Mouse (Mus musculus): ENCODE measurements around the gene Cdk14. TPM values are rescaled to one million over a fixed set of nuclear protein-coding genes. Genes with fewer than 3 reads are reported as not detected.
"Not testable (repeated sequence)": the region's sequence is repeated elsewhere in the genome, so short reads cannot be mapped to it uniquely, and the experiment has no call there.

Cdk14 gene
- polyA plus RNA-seq, 1 experiment from 2014 or later, result 22.7 TPM

DNA sequence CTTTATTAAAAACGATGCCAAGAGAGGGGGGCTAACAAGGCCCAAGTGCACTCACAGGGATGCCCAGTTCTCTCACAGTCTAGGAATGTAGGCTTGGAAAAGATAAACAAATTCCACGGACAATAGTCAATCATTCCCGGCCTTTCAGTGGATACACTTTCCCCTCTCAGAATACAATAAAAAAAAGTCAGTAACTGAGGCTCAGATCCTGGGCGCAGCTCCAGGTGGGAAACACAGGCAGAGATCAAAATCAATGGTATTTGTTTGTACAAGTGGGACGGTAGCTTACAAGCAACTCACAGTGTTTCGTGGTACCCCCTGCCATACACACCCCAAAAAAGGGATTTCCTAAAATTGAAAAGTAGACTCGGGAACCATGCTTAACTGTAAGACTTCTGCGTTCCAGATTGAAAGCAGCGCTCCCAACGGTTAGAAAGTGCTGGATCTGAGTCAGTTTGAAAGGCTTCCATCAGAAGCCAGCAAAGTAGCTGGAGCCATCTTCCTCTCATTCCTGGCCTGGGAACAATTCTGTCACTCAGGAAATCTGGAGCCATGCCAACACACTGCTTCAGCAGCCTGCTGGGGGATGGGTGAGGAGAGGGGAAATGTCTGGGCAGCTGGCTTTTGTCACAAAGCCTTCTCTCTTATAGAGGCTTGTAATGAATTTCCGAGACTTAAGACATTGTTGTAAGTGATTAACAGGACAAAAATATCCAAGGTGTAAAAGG is 77.5 kb downstream of the Cdk14 start:
- 65% methylated on average over 11 of the region's 11 CpGs for WGBS
- no peak overlapping the region for H3K27ac ChIP-seq (replicated peaks; ENCODE audit: low read depth, low read length)
- H3K4me2 ChIP-seq (ENCODE audit: low read depth, severe bottlenecking), result no peak overlapping the region
- H3K27me3 ChIP-seq (ENCODE audit: control insufficient read depth, insufficient read depth, low read length), result no peaks in the 10 kb centered on the region
- no peaks in the 10 kb centered on the region for H3K36me3 ChIP-seq (ENCODE audit: control insufficient read depth, insufficient read depth, low read length)
- H3K4me3 ChIP-seq (ENCODE audit: low read depth, low read length), result no peak overlapping the region
- H3K9ac ChIP-seq (ENCODE audit: low read length), result no peak overlapping the region
- peak; percentile 80 for ATAC-seq (ENCODE audit: insufficient number of reproducible peaks, low FRiP score, low TSS enrichment, low read depth)
- peak; percentile 72 for DNase-seq (ENCODE audit: low spot score)
- peaks cover 14% of the 10 kb centered on the region; the same call in 1 of the 2 replicates for H3K4me1 ChIP-seq (ENCODE audit: control insufficient read depth, insufficient read depth, low read length)
- no peaks in the 10 kb centered on the region for H3K9me3 ChIP-seq (ENCODE audit: control insufficient read depth, low read length)

- Histone ChIP-seq H3K27ac (replicated peaks; ENCODE audit: low read depth, low read length) (no peak overlapping the region), H3K4me2 (ENCODE audit: low read depth, severe bottlenecking) (no peak overlapping the region), H3K4me1 (ENCODE audit: control insufficient read depth, insufficient read depth, low read length) (peaks cover 14% of the 10 kb centered on the region; the same call in 1 of the 2 replicates), H3K9ac (ENCODE audit: low read length) (no peak overlapping the region), H3K4me3 (ENCODE audit: low read depth, low read length) (no peak overlapping the region), H3K9me3 (ENCODE audit: control insufficient read depth, low read length) (no peaks in the 10 kb centered on the region), H3K27me3 (ENCODE audit: control insufficient read depth, insufficient read depth, low read length) (no peaks in the 10 kb centered on the region), H3K36me3 (ENCODE audit: control insufficient read depth, insufficient read depth, low read length) (no peaks in the 10 kb centered on the region)
- DNase-seq (ENCODE audit: low spot score) (no peak), ATAC-seq (ENCODE audit: insufficient number of reproducible peaks, low FRiP score, low TSS enrichment, low read depth) (no peak)
- WGBS, result 85% methylated on average over 8 of the region's 8 CpGs
Measured at GRCm38 (mm10) chr5:5341611-5342010, 78.5 kb downstream of the Cdk14 start.

DNA sequence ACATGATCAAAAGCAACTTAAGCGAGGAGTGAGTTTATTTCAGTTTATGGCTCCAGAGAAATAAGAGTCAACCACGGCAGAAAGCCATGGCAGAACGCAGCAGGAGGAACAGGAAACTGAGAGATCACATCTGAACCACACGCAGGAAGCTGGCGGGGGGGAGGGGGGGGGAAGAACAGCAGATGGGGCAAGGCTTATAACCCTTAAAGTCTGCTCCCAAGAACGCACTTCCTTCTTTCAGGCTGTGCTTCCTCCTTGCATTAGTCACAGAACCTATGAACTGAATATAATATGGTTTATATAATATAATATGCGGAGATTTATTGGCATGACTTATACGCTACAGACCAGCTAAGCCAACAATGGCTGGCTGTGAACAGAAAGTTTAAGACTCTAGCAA is 86.2 kb downstream of the Cdk14 start:
- ATAC-seq (ENCODE audit: insufficient number of reproducible peaks, low FRiP score, low TSS enrichment, low read depth) (no peak), DNase-seq (ENCODE audit: low spot score) (no peak)
- H3K27ac ChIP-seq (replicated peaks; ENCODE audit: low read depth, low read length), result no peak overlapping the region
- no peaks in the 10 kb centered on the region for H3K4me1 ChIP-seq (ENCODE audit: control insufficient read depth, insufficient read depth, low read length)
- H3K9ac ChIP-seq (ENCODE audit: low read length), result no peak overlapping the region
- H3K9me3 ChIP-seq (ENCODE audit: control insufficient read depth, low read length), result no peaks in the 10 kb centered on the region
- no peak overlapping the region for H3K4me2 ChIP-seq (ENCODE audit: low read depth, severe bottlenecking)
- WGBS, result 88% methylated on average over 8 of the region's 8 CpGs
- no peaks in the 10 kb centered on the region for H3K36me3 ChIP-seq (ENCODE audit: control insufficient read depth, insufficient read depth, low read length)
- H3K27me3 ChIP-seq (ENCODE audit: control insufficient read depth, insufficient read depth, low read length), result no peaks in the 10 kb centered on the region
- no peak overlapping the region for H3K4me3 ChIP-seq (ENCODE audit: low read depth, low read length)

DNA sequence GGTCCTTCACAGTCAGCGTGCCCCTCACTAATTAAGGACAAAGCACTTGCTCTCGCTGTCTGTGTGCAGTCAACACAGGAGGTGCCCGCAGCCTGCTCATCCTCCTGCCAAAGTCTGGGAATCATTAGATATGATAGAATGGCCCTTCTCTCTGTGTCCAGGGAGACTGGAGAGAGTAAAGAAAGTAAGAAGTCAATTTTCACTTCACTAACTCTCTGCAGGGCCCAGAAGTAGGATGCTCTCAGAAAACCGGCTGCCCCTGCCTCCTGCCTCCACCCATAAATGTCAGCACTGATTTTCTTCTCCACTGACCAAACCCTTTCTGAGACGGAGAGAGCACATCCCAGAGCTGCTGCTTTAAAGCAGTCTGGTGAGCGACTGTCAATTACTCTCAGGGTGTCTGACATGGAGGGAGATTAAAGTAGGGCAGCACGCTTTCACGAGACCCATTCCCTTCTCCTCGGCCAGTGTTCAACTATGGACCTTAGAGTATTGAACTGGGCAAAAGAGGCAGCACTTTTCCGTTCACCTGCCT is 89.1 kb downstream of the Cdk14 start:
- DNase-seq (ENCODE audit: low spot score), result no peak
- H3K27ac ChIP-seq (replicated peaks; ENCODE audit: low read depth, low read length), result no peak overlapping the region

GRCm38 (mm10) chr5:5329018-5329417 is 91.1 kb downstream of the Cdk14 start:
- ATAC-seq (ENCODE audit: insufficient number of reproducible peaks, low FRiP score, low TSS enrichment, low read depth); H3K27ac ChIP-seq (replicated peaks; ENCODE audit: low read depth, low read length); H3K4me3 ChIP-seq (ENCODE audit: low read depth, low read length); H3K36me3 ChIP-seq (ENCODE audit: control insufficient read depth, insufficient read depth, low read length); DNase-seq (ENCODE audit: low spot score); H3K9me3 ChIP-seq (ENCODE audit: control insufficient read depth, low read length); H3K4me2 ChIP-seq (ENCODE audit: low read depth, severe bottlenecking); H3K27me3 ChIP-seq (ENCODE audit: control insufficient read depth, insufficient read depth, low read length); H3K9ac ChIP-seq (ENCODE audit: low read length); H3K4me1 ChIP-seq (ENCODE audit: control insufficient read depth, insufficient read depth, low read length): not testable (repeated sequence)
- WGBS, result 91% methylated on average over 2 of the region's 2 CpGs

More for the DNA sequence above, 89.1 kb downstream of the Cdk14 start:
- H3K27me3 ChIP-seq (ENCODE audit: control insufficient read depth, insufficient read depth, low read length), result no peaks in the 10 kb centered on the region
- no peaks in the 10 kb centered on the region for H3K36me3 ChIP-seq (ENCODE audit: control insufficient read depth, insufficient read depth, low read length)
- H3K9me3 ChIP-seq (ENCODE audit: control insufficient read depth, low read length), result no peaks in the 10 kb centered on the region
- no peak overlapping the region for H3K9ac ChIP-seq (ENCODE audit: low read length)
- H3K4me1 ChIP-seq (ENCODE audit: control insufficient read depth, insufficient read depth, low read length), result no peaks in the 10 kb centered on the region
- ATAC-seq (ENCODE audit: insufficient number of reproducible peaks, low FRiP score, low TSS enrichment, low read depth), result no peak
- H3K4me3 ChIP-seq (ENCODE audit: low read depth, low read length), result no peak overlapping the region
- 56% methylated on average over 10 of the region's 10 CpGs for WGBS
- no peak overlapping the region for H3K4me2 ChIP-seq (ENCODE audit: low read depth, severe bottlenecking)

GRCm38 (mm10) chr5:5326716-5327115 is 93.4 kb downstream of the Cdk14 start:
- Histone ChIP-seq H3K4me2 (ENCODE audit: low read depth, severe bottlenecking) (no peak overlapping the region), H3K27ac (replicated peaks; ENCODE audit: low read depth, low read length) (no peak overlapping the region), H3K9ac (ENCODE audit: low read length) (no peak overlapping the region), H3K27me3 (ENCODE audit: control insufficient read depth, insufficient read depth, low read length) (no peaks in the 10 kb centered on the region), H3K36me3 (ENCODE audit: control insufficient read depth, insufficient read depth, low read length) (no peaks in the 10 kb centered on the region), H3K9me3 (ENCODE audit: control insufficient read depth, low read length) (no peaks in the 10 kb centered on the region), H3K4me3 (ENCODE audit: low read depth, low read length) (no peak overlapping the region), H3K4me1 (ENCODE audit: control insufficient read depth, insufficient read depth, low read length) (no peaks in the 10 kb centered on the region)
- ATAC-seq (ENCODE audit: insufficient number of reproducible peaks, low FRiP score, low TSS enrichment, low read depth) (no peak), DNase-seq (ENCODE audit: low spot score) (no peak)
- WGBS, result 84% methylated on average over 2 of the region's 2 CpGs

DNA sequence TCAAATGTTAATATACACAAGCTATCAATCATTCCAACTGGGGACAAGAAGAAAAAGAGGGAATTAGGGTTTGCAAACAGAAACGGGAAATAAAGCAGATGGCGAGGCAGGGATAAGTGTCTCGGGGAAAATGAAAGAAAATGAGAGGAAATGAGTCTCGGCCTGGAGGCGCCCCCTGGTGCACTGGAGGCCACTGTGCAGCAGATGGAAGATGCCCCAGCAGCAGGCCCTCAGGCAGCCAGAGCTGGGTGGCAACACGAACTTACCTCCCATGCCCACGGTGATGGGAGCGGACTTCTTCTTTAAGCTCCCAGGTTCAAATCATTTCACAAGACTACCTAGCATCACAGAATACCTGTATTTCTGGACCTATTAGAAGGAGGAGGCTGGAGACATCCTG is 97.4 kb downstream of the Cdk14 start:
- Histone ChIP-seq H3K27me3 (ENCODE audit: control insufficient read depth, insufficient read depth, low read length) (no peaks in the 10 kb centered on the region), H3K4me1 (ENCODE audit: control insufficient read depth, insufficient read depth, low read length) (0 out of 2 replicates have a peak, but pooled peaks cover 5% of the 10 kb centered on the region), H3K36me3 (ENCODE audit: control insufficient read depth, insufficient read depth, low read length) (no peaks in the 10 kb centered on the region), H3K9me3 (ENCODE audit: control insufficient read depth, low read length) (no peaks in the 10 kb centered on the region), H3K27ac (replicated peaks; ENCODE audit: low read depth, low read length) (no peak overlapping the region), H3K9ac (ENCODE audit: low read length) (no peak overlapping the region), H3K4me3 (ENCODE audit: low read depth, low read length) (no peak overlapping the region), H3K4me2 (ENCODE audit: low read depth, severe bottlenecking) (no peak overlapping the region)
- ATAC-seq (ENCODE audit: insufficient number of reproducible peaks, low FRiP score, low TSS enrichment, low read depth) (no peak), DNase-seq (ENCODE audit: low spot score) (no peak)
- 93% methylated on average over 8 of the region's 8 CpGs for WGBS

GRCm38 (mm10) chr5:5320506-5321181 is 99.5 kb downstream of the Cdk14 start:
- DNase-seq (ENCODE audit: low spot score), result no peak
- no peak for ATAC-seq (ENCODE audit: insufficient number of reproducible peaks, low FRiP score, low TSS enrichment, low read depth)
- Histone ChIP-seq H3K27ac (replicated peaks; ENCODE audit: low read depth, low read length) (no peak overlapping the region), H3K4me3 (ENCODE audit: low read depth, low read length) (no peak overlapping the region), H3K4me1 (ENCODE audit: control insufficient read depth, insufficient read depth, low read length) (0 out of 2 replicates have a peak, but pooled peaks cover 5% of the 10 kb centered on the region), H3K27me3 (ENCODE audit: control insufficient read depth, insufficient read depth, low read length) (no peaks in the 10 kb centered on the region), H3K9me3 (ENCODE audit: control insufficient read depth, low read length) (no peaks in the 10 kb centered on the region), H3K36me3 (ENCODE audit: control insufficient read depth, insufficient read depth, low read length) (no peaks in the 10 kb centered on the region), H3K9ac (ENCODE audit: low read length) (no peak overlapping the region), H3K4me2 (ENCODE audit: low read depth, severe bottlenecking) (no peak overlapping the region)
- WGBS, result 55% methylated on average over 2 of the region's 2 CpGs

All from limb, embryonic 11.5 days (tissue).